Mouse (Mus musculus) mature B cell (primary cell): Measurements from ENCODE around the gene Rce1.

Source experiments
- in situ Hi-C: fragments of 300-500 bp; cut with MboI; formaldehyde crosslinking; loops from 2 replicates; pipeline ENCODE4 v1.14.3; 2019

The Rce1 gene

GRCm38 (mm10) chr19:4625179-4625828 is at the start of gene Rce1:
Rce1 (minus strand) TSS chr19:4625641.
- in situ Hi-C loops = no loop called here

GRCm38 (mm10) chr19:4672401-4672800 is 47.0 kb upstream of the Rce1 start:
- in situ Hi-C loops = no loop called here

GRCm38 (mm10) chr19:4670776-4671175 is 45.3 kb upstream of the Rce1 start:
- in situ Hi-C loops = no loop called here

GRCm38 (mm10) chr19:4666815-4667214 is 41.4 kb upstream of the Rce1 start:
- in situ Hi-C loops = no loop called here

GRCm38 (mm10) chr19:4658156-4658555 is 32.7 kb upstream of the Rce1 start:
- in situ Hi-C loops = no loop called here

- in situ Hi-C loops = no loop called here
Observed at GRCm38 (mm10) chr19:4646917-4647492, 21.6 kb upstream of the Rce1 start.

GRCm38 (mm10) chr19:4644271-4644670 is 18.8 kb upstream of the Rce1 start:
- in situ Hi-C loops = no loop called here

- in situ Hi-C loops = no loop called here
Observed at GRCm38 (mm10) chr19:4635986-4636385, 10.5 kb upstream of the Rce1 start.

GRCm38 (mm10) chr19:4628819-4629218 is 3.4 kb upstream of the Rce1 start:
- in situ Hi-C loops = no loop called here

GRCm38 (mm10) chr19:4625829-4626535 is 541 bp upstream of the Rce1 start:
- in situ Hi-C loops = no loop called here

GRCm38 (mm10) chr19:4624406-4625178 is 849 bp downstream of the Rce1 start:
- in situ Hi-C loops = no loop called here

GRCm38 (mm10) chr19:4624006-4624405 is 1.4 kb downstream of the Rce1 start:
- in situ Hi-C loops = no loop called here

- in situ Hi-C loops = no loop called here
Observed at GRCm38 (mm10) chr19:4623419-4623818, 2.0 kb downstream of the Rce1 start.

- in situ Hi-C loops = no loop called here
Observed at GRCm38 (mm10) chr19:4622780-4623179, 2.7 kb downstream of the Rce1 start.

- in situ Hi-C loops = no loop called here
Observed at GRCm38 (mm10) chr19:4620721-4621120, 4.7 kb downstream of the Rce1 start.

- in situ Hi-C loops = no loop called here
Observed at GRCm38 (mm10) chr19:4619461-4619860, 6.0 kb downstream of the Rce1 start.

- in situ Hi-C loops = no loop called here
Observed at GRCm38 (mm10) chr19:4618183-4618582, 7.3 kb downstream of the Rce1 start.

- in situ Hi-C loops = no loop called here
Observed at GRCm38 (mm10) chr19:4616546-4616945, 8.9 kb downstream of the Rce1 start.

- in situ Hi-C loops = no loop called here
Observed at GRCm38 (mm10) chr19:4615151-4616093, 10.0 kb downstream of the Rce1 start, which contains the start of gene Lrfn4. Lrfn4 (minus strand) TSS chr19:4615667.

GRCm38 (mm10) chr19:4614305-4615150 is 10.9 kb downstream of the Rce1 start:
- in situ Hi-C loops = no loop called here
